Mouse (Mus musculus): Measurements from ENCODE around the gene Zdhhc20.

DNA sequence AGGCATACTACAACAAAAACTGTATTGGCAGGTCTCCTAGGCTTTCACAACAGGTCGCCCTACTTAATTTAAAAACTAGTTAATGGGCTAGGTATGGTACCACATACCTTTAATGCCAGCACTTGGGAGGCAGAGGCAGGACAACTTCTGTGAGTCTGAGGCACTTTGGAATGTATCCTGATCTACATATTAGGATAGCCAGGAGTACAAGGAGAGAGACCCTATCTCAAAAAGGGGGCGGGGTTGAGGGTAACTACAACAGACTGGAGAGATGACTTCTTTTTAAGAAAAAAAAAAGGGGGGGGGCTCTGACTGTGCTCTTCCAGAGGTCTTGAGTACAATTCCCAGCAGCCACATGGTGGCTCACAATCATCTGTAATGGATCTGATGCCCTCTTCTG is 41.4 kb downstream of the Zdhhc20 start:
- no peak for TF ChIP-seq CTCF (IDR thresholded peaks at IDR 0.05; ENCODE audit: low read depth)
- TF ChIP-seq EP300 (IDR thresholded peaks at IDR 0.05; ENCODE audit: low read depth) = no peak

Data from liver, postnatal 0 days (tissue).